Mouse (Mus musculus) kidney, embryonic 14.5 days (tissue): ENCODE measurements around the gene Tnpo3. TPM values are rescaled to one million over a fixed set of nuclear protein-coding genes. Genes with fewer than 3 reads are reported as not detected.
A peak's percentile ranks its signal among the peaks of the same experiment; 100 is the strongest.

Source experiments
- ATAC-seq: fragments of 200-750 bp; cut with Nextera tagmentation; 2 replicates; pipeline ENCODE4 v1.8.0; 2017; ENCODE audit warnings: moderate number of reproducible peaks, mild to moderate bottlenecking, moderate TSS enrichment, moderate library complexity; ENCODE audit not compliant: low FRiP score, low TSS enrichment
- H3K27ac ChIP-seq: fragments of 300-500 bp; sonication (generic); 2 replicates; pipeline ENCODE4 v1.5.1; 2014; ENCODE audit warnings: low read depth, mild to moderate bottlenecking, low read length, moderate library complexity, mixed read lengths
- H3K27me3 ChIP-seq: fragments of 300-500 bp; sonication (generic); 2 replicates; pipeline ENCODE4 v1.6.1; 2014; ENCODE audit warnings: mild to moderate bottlenecking, low read length; ENCODE audit not compliant: control insufficient read depth, insufficient read depth
- H3K36me3 ChIP-seq: fragments of 300-500 bp; sonication (generic); 2 replicates; pipeline ENCODE4 v1.6.1; 2014; ENCODE audit warnings: low read length, mixed read lengths; ENCODE audit not compliant: control insufficient read depth, insufficient read depth
- H3K4me1 ChIP-seq: fragments of 300-500 bp; sonication (generic); 2 replicates; pipeline ENCODE4 v1.6.1; 2014; ENCODE audit warnings: low read length, mixed read lengths; ENCODE audit not compliant: control insufficient read depth, insufficient read depth
- H3K4me2 ChIP-seq: fragments of 300-500 bp; sonication (generic); replicated peaks from 2 replicates; pipeline ENCODE4 v1.6.1; 2014; ENCODE audit warnings: low read depth, mild to moderate bottlenecking, low read length
- H3K4me3 ChIP-seq: fragments of 300-500 bp; sonication (generic); 2 replicates; pipeline ENCODE4 v1.5.1; 2014; ENCODE audit warnings: mild to moderate bottlenecking, low read length
- H3K9ac ChIP-seq: fragments of 300-500 bp; sonication (generic); 2 replicates; pipeline ENCODE4 v1.6.1; 2014; ENCODE audit warnings: low read depth, mild to moderate bottlenecking, low read length, moderate library complexity
- H3K9me3 ChIP-seq: fragments of 300-500 bp; sonication (generic); 2 replicates; pipeline ENCODE4 v1.6.1; 2016; ENCODE audit warnings: low read length; ENCODE audit not compliant: control insufficient read depth
- WGBS: fragments of 180-500 bp; shearing (Covaris S2); extraction: QIAGEN DNeasy Blood & Tissue Kit; methylation state at CpG from one replicate; pipeline ENCODE4 v1.1.7; 2014; 5-methylcytosine and 5-hydroxymethylcytosine counted together
- polyA plus RNA-seq: library from polyadenylated mRNA; unstranded; fragments of >200 nt; fragmentation: Nextera tagmentation; extraction: Ambion mirVana; gene quantifications from 2 replicates; pipeline ENCODE4 v1.2.1, GENCODE M21; 2014

Tnpo3 gene
- polyA plus RNA-seq, 1 experiment from 2014 or later = 104 TPM

- Histone ChIP-seq H3K4me3 (peak within 1 kb of the TSS; percentile 56), H3K4me1 (peaks cover 30% of the 10 kb centered on the region), H3K9me3 (no peaks in the 10 kb centered on the region), H3K27ac (no peak within 1 kb of the TSS), H3K9ac (peak within 1 kb of the TSS; percentile 65), H3K36me3 (no peaks in the 10 kb centered on the region), H3K27me3 (peaks cover 31% of the 10 kb centered on the region), H3K4me2 (peak within 1 kb of the TSS; percentile 100)
- peak; percentile 48; the same call in 1 of the 2 replicates for ATAC-seq
- WGBS = under 1% methylated on average over 72 of the region's 96 CpGs
These were observed 83.1 kb downstream of the Tnpo3 start, which contains the start of gene Irf5 for GRCm38 (mm10) chr6:29526281-29527251. Gene Irf5 (plus strand): TSS chr6:29526625.

- WGBS = 73% methylated on average over 6 of the region's 6 CpGs
- Histone ChIP-seq H3K4me3 (no peak overlapping the region), H3K36me3 (no peaks in the 10 kb centered on the region), H3K9me3 (no peaks in the 10 kb centered on the region), H3K27me3 (peaks cover 31% of the 10 kb centered on the region), H3K9ac (no peak overlapping the region), H3K4me2 (no peak overlapping the region), H3K27ac (no peak overlapping the region), H3K4me1 (peaks cover 30% of the 10 kb centered on the region)
- no peak for ATAC-seq
These were observed 84.4 kb downstream of the Tnpo3 start for GRCm38 (mm10) chr6:29525256-29525655.

- peaks cover 25% of the 10 kb centered on the region for H3K27me3 ChIP-seq
- ATAC-seq = peak; percentile 36; the same call in 1 of the 2 replicates
- H3K4me3 ChIP-seq = no peak overlapping the region
- WGBS = 32% methylated on average over 6 of the region's 6 CpGs
- no peak overlapping the region for H3K9ac ChIP-seq
- H3K9me3 ChIP-seq = no peaks in the 10 kb centered on the region
- H3K36me3 ChIP-seq = no peaks in the 10 kb centered on the region
- H3K4me1 ChIP-seq = peaks cover 27% of the 10 kb centered on the region
- no peak overlapping the region for H3K4me2 ChIP-seq
- peak overlapping the region; percentile 24; the same call in 1 of the 2 replicates for H3K27ac ChIP-seq
These were observed 85.6 kb downstream of the Tnpo3 start for GRCm38 (mm10) chr6:29524034-29524489.

- Histone ChIP-seq H3K27me3 (peaks cover 22% of the 10 kb centered on the region), H3K9ac (no peak overlapping the region), H3K27ac (no peak overlapping the region; the same call in 1 of the 2 replicates), H3K9me3 (no peaks in the 10 kb centered on the region), H3K36me3 (no peaks in the 10 kb centered on the region), H3K4me2 (no peak overlapping the region), H3K4me1 (peaks cover 27% of the 10 kb centered on the region), H3K4me3 (no peak overlapping the region)
- no peak for ATAC-seq
- WGBS = 66% methylated on average over 12 of the region's 12 CpGs
These were observed 86.2 kb downstream of the Tnpo3 start for GRCm38 (mm10) chr6:29523301-29524033.

- ATAC-seq = no peak
- whole genome bisulfite sequencing = 68% methylated on average over 6 of the region's 6 CpGs
- peaks cover 15% of the 10 kb centered on the region; the same call in 1 of the 2 replicates for H3K27me3 ChIP-seq
- no peaks in the 10 kb centered on the region for H3K9me3 ChIP-seq
- no peak overlapping the region for H3K27ac ChIP-seq
- H3K9ac ChIP-seq = no peak overlapping the region
- no peak overlapping the region for H3K4me3 ChIP-seq
- H3K36me3 ChIP-seq = no peaks in the 10 kb centered on the region
- H3K4me2 ChIP-seq = no peak overlapping the region
- H3K4me1 ChIP-seq = peaks cover 21% of the 10 kb centered on the region
These were observed 86.9 kb downstream of the Tnpo3 start for GRCm38 (mm10) chr6:29522626-29523300.

- WGBS = 8% methylated on average over 5 of the region's 5 CpGs
- no peaks in the 10 kb centered on the region for H3K36me3 ChIP-seq
- H3K9me3 ChIP-seq = no peaks in the 10 kb centered on the region
- peak; percentile 53 for ATAC-seq
- no peak overlapping the region for H3K9ac ChIP-seq
- H3K27me3 ChIP-seq = no peaks in the 10 kb centered on the region
- no peak overlapping the region for H3K27ac ChIP-seq
- no peak overlapping the region for H3K4me3 ChIP-seq
- peaks cover 9% of the 10 kb centered on the region for H3K4me1 ChIP-seq
- no peak overlapping the region for H3K4me2 ChIP-seq
These were observed 92.5 kb downstream of the Tnpo3 start for GRCm38 (mm10) chr6:29517139-29517538.

GRCm38 (mm10) chr6:29513284-29513683 lies 96.4 kb downstream of the Tnpo3 start:
- Histone ChIP-seq H3K27ac (peak overlapping the region; percentile 87), H3K9me3 (no peaks in the 10 kb centered on the region), H3K9ac (peak overlapping the region; percentile 37; the same call in 1 of the 2 replicates), H3K27me3 (no peaks in the 10 kb centered on the region), H3K4me3 (no peak overlapping the region; the same call in 1 of the 2 replicates), H3K4me1 (peaks cover 16% of the 10 kb centered on the region), H3K36me3 (no peaks in the 10 kb centered on the region), H3K4me2 (peak overlapping the region; percentile 29)
- 1% methylated on average over 11 of the region's 11 CpGs for WGBS
- peak; percentile 90 for ATAC-seq

- 20% methylated on average over 2 of the region's 2 CpGs for WGBS
- H3K4me2 ChIP-seq = no peak overlapping the region
- no peaks in the 10 kb centered on the region for H3K9me3 ChIP-seq
These were observed 100.6 kb downstream of the Tnpo3 start for GRCm38 (mm10) chr6:29509086-29509485.

More at GRCm38 (mm10) chr6:29509086-29509485, 100.6 kb downstream of the Tnpo3 start:
- Histone ChIP-seq H3K36me3 (peaks cover under 1% of the 10 kb centered on the region; the same call in 1 of the 2 replicates), H3K4me1 (peaks cover 23% of the 10 kb centered on the region), H3K27ac (0 out of 2 replicates have a peak overlapping the region, but pooled peaks have one; percentile 24), H3K9ac (no peak overlapping the region), H3K4me3 (no peak overlapping the region), H3K27me3 (no peaks in the 10 kb centered on the region)
- ATAC-seq = no peak
